Mouse (Mus musculus) E14TG2a.4 (cell line): ENCODE measurements at regions not wholly inside any gene's neighbourhood (a gene's known extent, or its start where the extent isn't known, plus 50 kb on each side); places are given as distances from the start of the nearest gene placed in this dataset.

Source experiments
- CTCF ChIP-seq: conservative IDR thresholded peaks from 2 replicates; pipeline ENCODE4 v1.5.1; 2014; ENCODE audit warnings: low read length
- POU5F1 ChIP-seq: IDR thresholded peaks from 2 replicates; pipeline ENCODE4 v1.6.1; 2014; ENCODE audit warnings: low read length, borderline replicate concordance

DNA sequence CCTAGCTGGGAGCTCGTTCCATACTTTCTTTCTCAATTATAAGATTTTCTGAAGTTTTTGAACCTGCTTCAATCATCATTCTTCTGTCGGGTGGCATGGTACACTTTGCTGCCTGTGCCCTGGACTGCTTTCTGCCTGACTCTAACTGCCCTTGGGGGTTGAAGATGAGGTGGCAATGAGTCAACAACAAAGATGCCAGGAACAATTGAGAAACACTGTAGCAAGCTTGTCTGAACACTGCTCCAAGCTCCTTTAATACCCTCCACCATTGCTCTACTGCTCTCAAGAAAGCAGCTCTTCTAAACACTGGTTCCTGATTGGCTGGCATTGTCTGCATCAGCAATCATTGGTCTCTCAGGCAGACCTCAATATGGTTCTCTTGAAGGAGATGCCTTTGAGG lies 480.0 kb upstream of the Tmprss15 start:
- no peak for TF ChIP-seq CTCF
- no peak for TF ChIP-seq POU5F1
